ENCODE assay signal across 8 mouse cellular contexts in the genomic region with DNA sequence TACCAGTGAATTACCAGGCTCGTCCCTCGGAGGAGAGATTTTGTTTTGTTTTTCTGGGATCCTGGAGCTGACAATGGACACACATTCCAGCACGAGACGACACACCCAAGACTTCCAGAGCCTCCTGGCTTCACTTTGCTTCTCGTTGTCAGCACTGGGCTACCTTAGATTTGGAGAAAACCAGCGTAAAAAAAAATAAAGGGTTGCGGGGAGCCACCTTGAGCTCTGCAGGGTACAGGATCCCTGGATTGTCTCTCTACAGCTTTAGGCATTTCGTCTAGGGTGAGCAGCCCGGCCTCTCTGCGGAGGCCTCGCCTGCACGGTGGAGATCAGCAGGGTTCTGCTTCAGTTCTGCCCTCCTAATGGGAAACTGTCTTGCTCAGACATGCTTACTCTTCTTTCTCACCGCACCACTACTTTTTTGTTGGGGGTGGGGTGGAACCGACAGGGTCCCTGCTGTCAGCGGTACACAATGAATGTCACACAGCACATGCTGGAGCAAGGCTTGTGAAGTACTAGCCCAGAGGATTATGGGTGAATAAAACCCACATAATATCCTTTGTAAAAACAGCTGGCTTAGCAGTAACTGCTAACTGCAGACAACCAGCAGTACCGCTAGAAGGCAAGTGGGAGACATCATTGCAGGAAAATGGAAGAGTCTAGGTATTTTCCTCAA.
DNase-seq lines count a peak whose midpoint lies in the region; ATAC-seq and TF ChIP-seq lines count a peak whose summit lies in the region.

No protein-coding gene starts in this region.

- peak overlapping the region; percentile 85 for H3K27ac ChIP-seq in heart, embryonic 13.5 days (replicated peaks)
- H3K27ac ChIP-seq in kidney, postnatal 0 days = peak overlapping the region; percentile 73
- H3K27ac ChIP-seq in liver, embryonic 11.5 days (ENCODE audit: low read depth, low read length) = no peak overlapping the region
- peak overlapping the region; percentile 87 for H3K27ac ChIP-seq in stomach, embryonic 14.5 days (ENCODE audit: low read length)

- TF ChIP-seq CTCF in kidney, postnatal 0 days (IDR thresholded peaks at IDR 0.05; ENCODE audit: low read depth) = 0 out of 2 replicates have a peak, but pooled peaks have one; percentile 16

- peak; percentile 29 for DNase-seq in urinary bladder, adult 2 months (ENCODE audit: low spot score)
- DNase-seq in urinary bladder, postnatal 10 days (ENCODE audit: low spot score) = no peak
- peak; percentile 25 for DNase-seq in fibroblast of lung, adult 2 months (ENCODE audit: low read depth)
- DNase-seq in kidney, postnatal 0 days (ENCODE audit: low spot score) = peak; percentile 82
- peak; percentile 47 for DNase-seq in liver, embryonic 11.5 days (ENCODE audit: low spot score)
- peak; percentile 0 to 8 for DNase-seq in monocyte, adult 2 months (ENCODE audit: low read depth in 1 of 2, low spot score in 2 of 2)

- 18% methylated on average over 16 of the region's 16 CpGs for WGBS in heart, embryonic 13.5 days
- WGBS in kidney, postnatal 0 days = 29% methylated on average over 16 of the region's 16 CpGs
- whole genome bisulfite sequencing in liver, embryonic 11.5 days = 21% methylated on average over 16 of the region's 16 CpGs
- WGBS in stomach, embryonic 14.5 days = 21% methylated on average over 16 of the region's 16 CpGs

- H3K4me1 ChIP-seq in heart, embryonic 13.5 days = peaks cover 25% of the 10 kb centered on the region
- no peaks in the 10 kb centered on the region for H3K4me1 ChIP-seq in kidney, postnatal 0 days (replicated peaks; ENCODE audit: insufficient read depth, low read length)
- no peaks in the 10 kb centered on the region for H3K4me1 ChIP-seq in liver, embryonic 11.5 days (replicated peaks; ENCODE audit: control insufficient read depth, insufficient read depth, low read length)
- H3K4me1 ChIP-seq in stomach, embryonic 14.5 days (ENCODE audit: control insufficient read depth, insufficient read depth, low read length) = no peaks in the 10 kb centered on the region

- no peaks in the 10 kb centered on the region for H3K9me3 ChIP-seq in heart, embryonic 13.5 days
- no peaks in the 10 kb centered on the region for H3K9me3 ChIP-seq in kidney, postnatal 0 days (replicated peaks; ENCODE audit: low read length)
- no peaks in the 10 kb centered on the region for H3K9me3 ChIP-seq in liver, embryonic 11.5 days (ENCODE audit: control insufficient read depth, low read length)
- no peaks in the 10 kb centered on the region for H3K9me3 ChIP-seq in stomach, embryonic 14.5 days (ENCODE audit: control insufficient read depth, low read depth, low read length)

- peak overlapping the region; percentile 57 for H3K4me2 ChIP-seq in heart, embryonic 13.5 days
- peak overlapping the region; percentile 36; the same call in 1 of the 2 replicates for H3K4me2 ChIP-seq in kidney, postnatal 0 days (ENCODE audit: low read length)
- peak overlapping the region; percentile 62 for H3K4me2 ChIP-seq in liver, embryonic 11.5 days
- H3K4me2 ChIP-seq in stomach, embryonic 14.5 days (replicated peaks; ENCODE audit: low read depth, low read length) = 0 out of 2 replicates have a peak overlapping the region, but pooled peaks have one; percentile 13

- peaks cover 10% of the 10 kb centered on the region for H3K27me3 ChIP-seq in heart, embryonic 13.5 days (replicated peaks)
- H3K27me3 ChIP-seq in kidney, postnatal 0 days (ENCODE audit: insufficient read depth, low read length) = no peaks in the 10 kb centered on the region
- H3K27me3 ChIP-seq in liver, embryonic 11.5 days (replicated peaks; ENCODE audit: control insufficient read depth, insufficient read depth, low read length) = peaks cover under 1% of the 10 kb centered on the region
- H3K27me3 ChIP-seq in stomach, embryonic 14.5 days (ENCODE audit: control insufficient read depth, insufficient read depth, low read length) = no peaks in the 10 kb centered on the region

- peak overlapping the region; percentile 20 for H3K4me3 ChIP-seq in heart, embryonic 13.5 days
- no peak overlapping the region for H3K4me3 ChIP-seq in kidney, postnatal 0 days (replicated peaks; ENCODE audit: low read depth, low read length)
- peak overlapping the region; percentile 22 for H3K4me3 ChIP-seq in liver, embryonic 11.5 days (ENCODE audit: low read depth, low read length)
- no peak overlapping the region for H3K4me3 ChIP-seq in stomach, embryonic 14.5 days (ENCODE audit: low read depth, low read length)

- peak overlapping the region; percentile 54 for H3K9ac ChIP-seq in heart, embryonic 13.5 days
- no peak overlapping the region for H3K9ac ChIP-seq in kidney, postnatal 0 days (ENCODE audit: low read depth, low read length)
- no peak overlapping the region for H3K9ac ChIP-seq in liver, embryonic 11.5 days (ENCODE audit: low read depth, low read length)
- H3K9ac ChIP-seq in stomach, embryonic 14.5 days (replicated peaks; ENCODE audit: low read depth, low read length) = no peak overlapping the region

- H3K36me3 ChIP-seq in heart, embryonic 13.5 days = no peaks in the 10 kb centered on the region
- no peaks in the 10 kb centered on the region for H3K36me3 ChIP-seq in kidney, postnatal 0 days (ENCODE audit: insufficient read depth, low read length)
- H3K36me3 ChIP-seq in liver, embryonic 11.5 days (ENCODE audit: control insufficient read depth, insufficient read depth, low read length) = no peaks in the 10 kb centered on the region
- H3K36me3 ChIP-seq in stomach, embryonic 14.5 days (ENCODE audit: control insufficient read depth, insufficient read depth, low read length) = no peaks in the 10 kb centered on the region

- no peak for ATAC-seq in heart, embryonic 13.5 days (ENCODE audit: extremely low read depth, insufficient number of reproducible peaks, low FRiP score, low TSS enrichment)
- ATAC-seq in kidney, postnatal 0 days (replicated peaks; ENCODE audit: low FRiP score, low read depth) = peak; percentile 74
- peak; percentile 56 for ATAC-seq in liver, embryonic 11.5 days (replicated peaks; ENCODE audit: low FRiP score)
- ATAC-seq in stomach, embryonic 14.5 days (ENCODE audit: insufficient number of reproducible peaks, insufficient read depth, low FRiP score, low read depth) = peak; percentile 75

Comparison
In these comparisons a context has a peak if more than half of its experiments do, and no peak if none do; other contexts are left out.
1. H3K4me3 ChIP-seq: peak in heart, embryonic 13.5 days (single experiment) and liver, embryonic 11.5 days (single experiment); none in kidney, postnatal 0 days (single experiment) and stomach, embryonic 14.5 days (single experiment).
2. Peak in every context shown above with its lines, with median percentiles within 50 percentile points of each other: H3K4me2 ChIP-seq.